Mouse (Mus musculus) MEL (cell line): ENCODE measurements around the gene Suclg2. TPM values are rescaled to one million over a fixed set of nuclear protein-coding genes. Genes with fewer than 3 reads are reported as not detected.

Experiments
- DNase-seq: peaks from one replicate; pipeline ENCODE4 v3.0.0; 2011; ENCODE audit warnings: low read depth, low spot score
- H3K27ac ChIP-seq: 2 replicates; pipeline ENCODE4 v1.5.1; 2012; ENCODE audit warnings: low read depth, mild to moderate bottlenecking, control low read depth, low read length, moderate library complexity; ENCODE audit not compliant: control insufficient read depth
- H3K27me3 ChIP-seq, 2 experiments: fragments of 150-350 bp in 1 of 2; sonication (generic) in 1 of 2; 2 replicates each; pipeline ENCODE4 v1.6.1; 2012; ENCODE audit warnings: low read length in 2 of 2, mild to moderate bottlenecking in 2 of 2, improper control_type of control experiment in 1 of 2, moderate library complexity in 1 of 2; ENCODE audit not compliant: insufficient read depth in 2 of 2, control insufficient read depth in 1 of 2
- H3K36me3 ChIP-seq, 2 experiments: 2 replicates each; pipeline ENCODE4 v1.6.1; 2012 to 2014; ENCODE audit warnings: low read length in 2 of 2, improper control_type of control experiment in 1 of 2, inconsistent platforms in 1 of 2, mild to moderate bottlenecking in 1 of 2; ENCODE audit not compliant: insufficient read depth in 2 of 2, control insufficient read depth in 1 of 2
- H3K4me1 ChIP-seq, 2 experiments: fragments of 150-350 bp in 1 of 2; sonication (generic) in 1 of 2; 2 replicates each; pipeline ENCODE4 v1.6.1; 2012; ENCODE audit warnings: low read length in 2 of 2, improper control_type of control experiment in 1 of 2, mild to moderate bottlenecking in 1 of 2; ENCODE audit not compliant: insufficient read depth in 2 of 2, control insufficient read depth in 1 of 2
- H3K4me3 ChIP-seq, 2 experiments: fragments of 150-350 bp in 1 of 2; sonication (generic) in 1 of 2; 2 replicates each; pipeline ENCODE4 v1.5.1; 2012; ENCODE audit warnings: low read depth in 2 of 2, low read length in 2 of 2, mild to moderate bottlenecking in 2 of 2, moderate library complexity in 2 of 2, control low read depth in 1 of 2, improper control_type of control experiment in 1 of 2; ENCODE audit not compliant: control insufficient read depth in 1 of 2, insufficient read depth in 1 of 2
- H3K79me2 ChIP-seq: 2 replicates; pipeline ENCODE4 v1.6.1; 2012; ENCODE audit warnings: mild to moderate bottlenecking, low read length, moderate library complexity; ENCODE audit not compliant: control insufficient read depth, poor library complexity, insufficient read depth
- H3K9ac ChIP-seq: 2 replicates; pipeline ENCODE4 v1.6.1; 2012; ENCODE audit warnings: low read depth, mild to moderate bottlenecking, control low read depth, low read length, moderate library complexity; ENCODE audit not compliant: control insufficient read depth, poor library complexity, severe bottlenecking
- H3K9me3 ChIP-seq: fragments of 150-350 bp; sonication (generic); replicated peaks from 2 replicates; pipeline ENCODE4 v1.6.1; 2012; ENCODE audit warnings: mild to moderate bottlenecking, low read length, improper control_type of control experiment, moderate library complexity; ENCODE audit not compliant: insufficient read depth
- BHLHE40 ChIP-seq: IDR thresholded peaks from 2 replicates; pipeline ENCODE4 v1.6.1; 2012; ENCODE audit warnings: low read depth, mild to moderate bottlenecking, inconsistent platforms, low read length, improper control_type of control experiment, borderline replicate concordance
- CHD1 ChIP-seq: IDR thresholded peaks from 2 replicates; pipeline ENCODE4 v1.6.1; 2012; ENCODE audit warnings: low read depth, mild to moderate bottlenecking, inconsistent platforms, low read length, improper control_type of control experiment
- CHD2 ChIP-seq: IDR thresholded peaks from 2 replicates; pipeline ENCODE4 v1.6.1; 2011; ENCODE audit warnings: low read length, improper control_type of control experiment
- ETS1 ChIP-seq: IDR thresholded peaks from 2 replicates; pipeline ENCODE4 v1.6.1; 2012; ENCODE audit warnings: low read depth, mild to moderate bottlenecking, inconsistent platforms, low read length, improper control_type of control experiment, moderate library complexity
- GABPA ChIP-seq: IDR thresholded peaks from 2 replicates; pipeline ENCODE4 v1.6.1; 2012; ENCODE audit warnings: low read depth, mild to moderate bottlenecking, inconsistent platforms, low read length, improper control_type of control experiment, moderate library complexity
- GATA1 ChIP-seq: IDR thresholded peaks from 2 replicates; pipeline ENCODE4 v1.6.1; 2011; ENCODE audit warnings: low read depth, low read length, improper control_type of control experiment
- HCFC1 ChIP-seq: IDR thresholded peaks from 2 replicates; pipeline ENCODE4 v1.6.1; 2012; ENCODE audit warnings: low read depth, mild to moderate bottlenecking, inconsistent platforms, low read length, improper control_type of control experiment, moderate library complexity
- KAT2A ChIP-seq: conservative IDR thresholded peaks from 2 replicates; pipeline ENCODE4 v1.6.1; 2012; ENCODE audit warnings: low read depth, low read length, improper control_type of control experiment, inconsistent platforms
- MEF2A ChIP-seq: IDR thresholded peaks from 2 replicates; pipeline ENCODE4 v1.6.1; 2014; ENCODE audit warnings: low read depth, mild to moderate bottlenecking, inconsistent platforms, low read length, improper control_type of control experiment; ENCODE audit not compliant: poor library complexity, insufficient replicate concordance, severe bottlenecking; ENCODE audit errors: extremely low read depth
- MXI1 ChIP-seq: IDR thresholded peaks from 2 replicates; pipeline ENCODE4 v1.6.1; 2011; ENCODE audit warnings: mild to moderate bottlenecking, low read depth, low read length, improper control_type of control experiment
- NRF1 ChIP-seq: IDR thresholded peaks from 2 replicates; pipeline ENCODE4 v1.6.1; 2014; ENCODE audit warnings: low read depth, mild to moderate bottlenecking, inconsistent platforms, low read length, improper control_type of control experiment, moderate library complexity; ENCODE audit not compliant: poor library complexity, insufficient read depth, severe bottlenecking
- POLR2A ChIP-seq, 2 experiments: IDR thresholded peaks; 2 replicates each; pipeline ENCODE4 v1.6.1; 2011 to 2012; ENCODE audit warnings: low read length in 2 of 2, mild to moderate bottlenecking in 2 of 2, control low read depth in 1 of 2, improper control_type of control experiment in 1 of 2, low read depth in 1 of 2, moderate library complexity in 1 of 2; ENCODE audit not compliant: control insufficient read depth in 1 of 2, insufficient read depth in 1 of 2, poor library complexity in 1 of 2
- POLR2AphosphoS5 ChIP-seq: IDR thresholded peaks from 2 replicates; pipeline ENCODE4 v1.6.1; 2012; ENCODE audit warnings: low read depth, borderline replicate concordance, mild to moderate bottlenecking, inconsistent platforms, low read length, moderate library complexity, mixed read lengths
- RAD21 ChIP-seq: IDR thresholded peaks from 2 replicates; pipeline ENCODE4 v1.6.1; 2011; ENCODE audit warnings: mild to moderate bottlenecking, low read depth, low read length, improper control_type of control experiment
- RCOR1 ChIP-seq: IDR thresholded peaks from 2 replicates; pipeline ENCODE4 v1.6.1; 2012; ENCODE audit warnings: low read depth, mild to moderate bottlenecking, inconsistent platforms, low read length, improper control_type of control experiment
- SIN3A ChIP-seq: IDR thresholded peaks from 2 replicates; pipeline ENCODE4 v1.6.1; 2012; ENCODE audit warnings: low read length, improper control_type of control experiment, inconsistent platforms
- TAL1 ChIP-seq: IDR thresholded peaks from 2 replicates; pipeline ENCODE4 v1.6.1; 2012; ENCODE audit warnings: mild to moderate bottlenecking, inconsistent platforms, low read length, moderate library complexity, mixed read lengths
- TBP ChIP-seq: IDR thresholded peaks from 2 replicates; pipeline ENCODE4 v1.8.0; 2011; ENCODE audit warnings: low read depth, low read length, improper control_type of control experiment
- USF1 ChIP-seq: IDR thresholded peaks from 2 replicates; pipeline ENCODE4 v1.6.1; 2014; ENCODE audit warnings: low read depth, mild to moderate bottlenecking, inconsistent platforms, low read length, improper control_type of control experiment, moderate library complexity
- ZC3H11A ChIP-seq: IDR thresholded peaks from 2 replicates; pipeline ENCODE4 v1.6.1; 2012; ENCODE audit warnings: low read depth, mild to moderate bottlenecking, inconsistent platforms, low read length, improper control_type of control experiment
- ZKSCAN1 ChIP-seq: IDR thresholded peaks from 2 replicates; pipeline ENCODE4 v1.6.1; 2012; ENCODE audit warnings: low read depth, mild to moderate bottlenecking, inconsistent platforms, low read length, improper control_type of control experiment, moderate library complexity
- ZMIZ1 ChIP-seq: IDR thresholded peaks from 2 replicates; pipeline ENCODE4 v1.6.1; 2012; ENCODE audit warnings: low read depth, mild to moderate bottlenecking, inconsistent platforms, low read length, improper control_type of control experiment, moderate library complexity
- ZNF384 ChIP-seq: IDR thresholded peaks from 2 replicates; pipeline ENCODE4 v1.6.1; 2012; ENCODE audit warnings: low read depth, mild to moderate bottlenecking, inconsistent platforms, low read length, improper control_type of control experiment
- polyA plus RNA-seq, 2 experiments: library from polyadenylated mRNA; stranded (reverse) in 1 of 2; unstranded in 1 of 2; fragments of >175 nt in 1 of 2; fragments of >200 nt in 1 of 2; gene quantifications; 2 replicates each; pipeline versions ENCODE4 v1.2.1 to v1.2.4; 2012; ENCODE audit warnings: low replicate concordance in 2 of 2, low read depth in 1 of 2; ENCODE audit not compliant: insufficient read length in 2 of 2, insufficient read depth in 1 of 2, missing spikeins in 1 of 2
- total RNA-seq: library from RNA; depleted of rRNA; stranded (reverse); fragments of 300-350 nt; gene quantifications from 2 replicates; pipeline ENCODE4 v1.2.3, GENCODE M21; 2012

The Suclg2 gene
- total and polyA plus RNA-seq, 3 experiments = 40.0 to 46.5 TPM; not detected in 1

DNA sequence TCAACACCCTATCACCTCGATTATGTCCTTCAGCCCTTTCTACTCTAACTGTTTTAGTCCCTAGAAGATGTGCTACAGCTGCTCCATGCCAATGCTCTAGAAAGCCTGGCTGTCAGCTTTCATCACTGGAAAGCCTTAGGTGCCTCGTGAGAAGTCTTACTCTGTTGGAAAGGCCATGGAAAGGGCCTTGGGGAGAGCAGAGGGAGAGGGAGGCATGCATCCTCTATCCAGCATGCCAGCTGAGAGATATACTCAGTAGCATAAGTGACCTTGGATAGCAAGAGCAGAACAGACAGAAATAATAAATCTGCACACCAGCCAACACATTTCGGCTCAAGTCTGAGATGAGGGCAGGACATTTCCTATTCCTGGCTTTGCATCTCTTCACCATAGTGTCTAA is 173.3 kb downstream of the Suclg2 start:
- peaks cover 0 to 5% of the 10 kb centered on the region in 2 experiments; a peak in 2 of 4 replicates for H3K4me1 ChIP-seq
- no peaks in the 10 kb centered on the region for H3K79me2 ChIP-seq
- no peak overlapping the region for H3K4me3 ChIP-seq
- H3K27ac ChIP-seq = no peak overlapping the region
- H3K9ac ChIP-seq = no peak overlapping the region
- DNase-seq = no peak
- peaks cover 2% of the 10 kb centered on the region in 2 experiments; a peak in 2 of 4 replicates for H3K36me3 ChIP-seq
- no peaks in the 10 kb centered on the region for H3K9me3 ChIP-seq
- no peaks in the 10 kb centered on the region for H3K27me3 ChIP-seq
- no peak for TF ChIP-seq ZKSCAN1
- TF ChIP-seq CHD1 = no peak
- TF ChIP-seq KAT2A = no peak
- no peak for TF ChIP-seq ZNF384

DNA sequence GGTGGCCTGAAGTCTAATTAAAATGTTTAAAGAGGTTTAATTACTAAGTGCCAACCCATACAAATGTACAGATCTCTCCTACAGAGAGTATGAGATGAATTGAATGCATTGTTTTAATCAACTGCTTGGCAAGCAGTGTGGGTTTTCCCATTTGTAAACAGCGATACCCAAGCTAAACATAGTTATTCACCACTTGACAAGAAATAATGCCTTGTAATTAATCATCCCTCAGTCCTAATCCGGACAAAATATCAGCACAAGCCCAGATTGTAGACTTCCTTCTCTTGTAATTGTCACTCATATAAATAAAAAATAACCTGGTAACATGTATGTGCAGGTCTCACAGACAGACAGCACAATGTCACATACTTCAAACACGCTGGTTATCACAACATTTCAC is 183.4 kb downstream of the Suclg2 start:
- no peak for DNase-seq
- Histone ChIP-seq H3K36me3 (peaks cover 0 to 2% of the 10 kb centered on the region in 2 experiments; a peak in 1 of 4 replicates), H3K9ac (no peak overlapping the region), H3K4me3 (no peak overlapping the region), H3K27me3 (no peaks in the 10 kb centered on the region), H3K27ac (no peak overlapping the region), H3K79me2 (no peaks in the 10 kb centered on the region), H3K4me1 (no peaks in the 10 kb centered on the region), H3K9me3 (no peaks in the 10 kb centered on the region)
- no peak for TF ChIP-seq POLR2AphosphoS5
- TF ChIP-seq ZC3H11A = no peak
- TF ChIP-seq CHD2 = no peak
- TF ChIP-seq RAD21 = no peak
- no peak for TF ChIP-seq MEF2A
- no peak for TF ChIP-seq RCOR1
- TF ChIP-seq SIN3A = no peak
- no peak for TF ChIP-seq ZMIZ1

DNA sequence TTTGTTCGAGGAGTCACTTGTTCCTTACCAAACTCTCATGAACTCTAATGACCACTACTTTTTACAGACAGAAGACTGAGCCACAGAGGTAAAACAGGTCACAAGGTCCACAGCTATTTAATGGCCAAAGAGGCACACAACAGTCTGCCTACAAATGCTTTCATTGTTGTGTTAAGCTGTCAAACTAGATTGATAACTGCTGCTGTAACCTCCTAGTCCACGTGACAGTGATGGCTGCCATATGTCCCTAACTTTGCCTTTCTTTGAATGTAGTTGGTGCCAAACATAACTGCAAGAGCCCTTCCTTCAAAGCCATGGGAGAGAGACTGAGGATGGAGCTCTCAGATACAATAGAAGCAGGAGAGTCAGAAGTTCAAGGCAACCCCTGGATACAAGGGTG is 198.8 kb downstream of the Suclg2 start:
- Histone ChIP-seq H3K36me3 (peaks cover 0 to 1% of the 10 kb centered on the region in 2 experiments; a peak in 1 of 4 replicates), H3K4me1 (no peaks in the 10 kb centered on the region), H3K9me3 (no peaks in the 10 kb centered on the region), H3K79me2 (no peaks in the 10 kb centered on the region), H3K9ac (no peak overlapping the region), H3K27ac (no peak overlapping the region), H3K27me3 (no peaks in the 10 kb centered on the region), H3K4me3 (no peak overlapping the region)
- no peak for DNase-seq
- TF ChIP-seq HCFC1 = no peak
- no peak for TF ChIP-seq NRF1
- no peak for TF ChIP-seq BHLHE40
- TF ChIP-seq ZKSCAN1 = no peak
- TF ChIP-seq MEF2A = no peak
- TF ChIP-seq RAD21 = no peak
- TF ChIP-seq MXI1 = no peak
- TF ChIP-seq ETS1 = no peak
- no peak for TF ChIP-seq GABPA
- TF ChIP-seq KAT2A = no peak
- TF ChIP-seq GATA1 = no peak
- no peak for TF ChIP-seq POLR2AphosphoS5
- no peak for TF ChIP-seq USF1
- no peak for TF ChIP-seq TAL1
- TF ChIP-seq ZNF384 = no peak
- TF ChIP-seq CHD2 = no peak
- TF ChIP-seq TBP = no peak
- no peak for TF ChIP-seq POLR2A (IDR thresholded peaks at IDR 0.05; ENCODE audit: control insufficient read depth in 1 of 2, insufficient read depth in 1 of 2, low read depth in 1 of 2, low read length in 2 of 2, poor library complexity in 1 of 2)
